1 mouse cellular context compared by ENCODE assay signal in genomic region chr6:94919194-94919743, GRCm38 (mm10).
TF ChIP-seq lines count a peak whose summit lies in the region.

No protein-coding gene starts in this region.

TF ChIP-seq in MEL, 35 proteins besides CTCF, POLR2A, EP300 and RAD21 (continued from another document):
- no peak for TF ChIP-seq MYB (IDR thresholded peaks at IDR 0.05; ENCODE audit: low read depth, low read length)
